Mouse (Mus musculus) common myeloid progenitor, adult 5-6 weeks (primary cell): ENCODE measurements around the gene Stk11. TPM values are rescaled to one million over a fixed set of nuclear protein-coding genes. Genes with fewer than 3 reads are reported as not detected.

Experiments used
- ATAC-seq: replicated peaks from 2 replicates; pipeline ENCODE4 v1.8.0; 2016; ENCODE audit warnings: low read depth, mild to moderate bottlenecking, moderate TSS enrichment, inconsistent platforms; ENCODE audit not compliant: poor library complexity, severe bottlenecking
- total RNA-seq: library from RNA; stranded (forward); fragments of 200-1000, 187-1606 nt; gene quantifications from 2 replicates; pipeline ENCODE4 v1.2.3, GENCODE M21; 2017

Gene Stk11
- 102 and 139 TPM in 2 replicates for total RNA-seq

GRCm38 (mm10) chr10:80115290-80115943 lies at the start of gene Stk11:
Stk11 (plus strand) TSS chr10:80115803.
- ATAC-seq, result peak; percentile 86

- ATAC-seq, result no peak
Measured at GRCm38 (mm10) chr10:80069251-80069650, 46.4 kb upstream of the Stk11 start.

GRCm38 (mm10) chr10:80069948-80070450 lies 45.6 kb upstream of the Stk11 start:
- ATAC-seq, result no peak

GRCm38 (mm10) chr10:80070837-80071515 lies 44.6 kb upstream of the Stk11 start:
- ATAC-seq, result peak; percentile 67

GRCm38 (mm10) chr10:80071516-80071900 lies 44.1 kb upstream of the Stk11 start:
- no peak for ATAC-seq

- ATAC-seq, result no peak
Measured at GRCm38 (mm10) chr10:80072623-80073489, 42.7 kb upstream of the Stk11 start.

- peak; percentile 86 for ATAC-seq
Measured at GRCm38 (mm10) chr10:80074813-80075601, 40.6 kb upstream of the Stk11 start.

GRCm38 (mm10) chr10:80075924-80076323 lies 39.7 kb upstream of the Stk11 start:
- ATAC-seq, result no peak

- ATAC-seq, result no peak
Measured at GRCm38 (mm10) chr10:80076386-80076785, 39.2 kb upstream of the Stk11 start.

GRCm38 (mm10) chr10:80077312-80077711 lies 38.3 kb upstream of the Stk11 start:
- no peak for ATAC-seq

GRCm38 (mm10) chr10:80078366-80078765 lies 37.2 kb upstream of the Stk11 start:
- no peak for ATAC-seq

- ATAC-seq, result peak; percentile 48; the same call in 1 of the 2 replicates
Measured at GRCm38 (mm10) chr10:80080396-80081070, 35.1 kb upstream of the Stk11 start.

- ATAC-seq, result peak; percentile 23; the same call in 1 of the 2 replicates
Measured at GRCm38 (mm10) chr10:80081075-80081474, 34.5 kb upstream of the Stk11 start.

GRCm38 (mm10) chr10:80084817-80085487 lies 30.7 kb upstream of the Stk11 start:
- ATAC-seq, result no peak

- peak; percentile 81 for ATAC-seq
Measured at GRCm38 (mm10) chr10:80086847-80087246, 28.8 kb upstream of the Stk11 start.

GRCm38 (mm10) chr10:80087483-80087882 lies 28.1 kb upstream of the Stk11 start:
- ATAC-seq, result 0 out of 2 replicates have a peak, but pooled peaks have one; percentile 15

GRCm38 (mm10) chr10:80089146-80089545 lies 26.5 kb upstream of the Stk11 start:
- ATAC-seq, result no peak

- ATAC-seq, result no peak
Measured at GRCm38 (mm10) chr10:80091527-80091926, 24.1 kb upstream of the Stk11 start.

GRCm38 (mm10) chr10:80092690-80093089 lies 22.9 kb upstream of the Stk11 start:
- no peak for ATAC-seq
